Comparison of ENCODE assay signal across 10 mouse cellular contexts in genomic region chr9:44690641-44691040, GRCm38 (mm10). TPM values are rescaled to one million over a fixed set of nuclear protein-coding genes. Genes with fewer than 3 reads are reported as not detected.
DNase-seq lines count a peak whose midpoint lies in the region; ATAC-seq and TF ChIP-seq lines count a peak whose summit lies in the region.
"Had no signal": no experiment of that assay in that cellular context is flagged by ENCODE, and none has a peak within 500 bp of the region (broad histone marks: within the 10 kb centered on the region; RNA-seq: fewer than 3 reads in every experiment).

No protein-coding gene starts in this region.

- no peak overlapping the region for H3K9ac ChIP-seq in forebrain, embryonic 13.5 days
- no peak overlapping the region for H3K9ac ChIP-seq in forebrain, embryonic 11.5 days (ENCODE audit: low read length)
- no peak overlapping the region for H3K9ac ChIP-seq in liver, embryonic 13.5 days

- H3K27me3 ChIP-seq in forebrain, embryonic 13.5 days: no peaks in the 10 kb centered on the region
- no peaks in the 10 kb centered on the region for H3K27me3 ChIP-seq in forebrain, embryonic 11.5 days (ENCODE audit: control insufficient read depth, insufficient read depth, low read length)
- H3K27me3 ChIP-seq in spleen, adult 2 months (ENCODE audit: control insufficient read depth, insufficient read depth, low read length): no peaks in the 10 kb centered on the region
- H3K27me3 ChIP-seq in liver, embryonic 13.5 days: no peaks in the 10 kb centered on the region

- H3K4me1 ChIP-seq in forebrain, embryonic 13.5 days: peaks cover 39% of the 10 kb centered on the region
- peaks cover 6% of the 10 kb centered on the region; the same call in 1 of the 2 replicates for H3K4me1 ChIP-seq in forebrain, embryonic 11.5 days (replicated peaks; ENCODE audit: control insufficient read depth, insufficient read depth, low read length)
- H3K4me1 ChIP-seq in spleen, adult 2 months (ENCODE audit: control insufficient read depth, insufficient read depth, insufficient read length): peaks cover 6% of the 10 kb centered on the region; the same call in 1 of the 2 replicates
- H3K4me1 ChIP-seq in liver, embryonic 13.5 days (replicated peaks): peaks cover 19% of the 10 kb centered on the region

- TF ChIP-seq POLR2A in spleen, adult 2 months (IDR thresholded peaks at IDR 0.05; ENCODE audit: low read depth, low read length): no peak

- DNase-seq in forebrain, embryonic 11.5 days (ENCODE audit: low spot score): no peak
- peak; percentile 27 to 40 for DNase-seq in spleen, adult 2 months (ENCODE audit: low read depth in 1 of 2, low spot score in 2 of 2)
- DNase-seq in spleen, adult 12 weeks (ENCODE audit: low spot score): no peak
- no peak for DNase-seq in liver, embryonic 13.5 days
- DNase-seq in layer of hippocampus, adult 9-10 months (ENCODE audit: low spot score): no peak
- DNase-seq in cerebellum, adult 18-20 months: no peak
- no peak for DNase-seq in adrenal gland, postnatal 4 days (ENCODE audit: low spot score in 2 of 2)

- WGBS in forebrain, embryonic 13.5 days: 49% methylated on average over 7 of the region's 7 CpGs
- 51% methylated on average over 7 of the region's 7 CpGs for WGBS in forebrain, embryonic 11.5 days
- 19% methylated on average over 7 of the region's 7 CpGs for WGBS in spleen, adult 2 months
- 22% methylated on average over 7 of the region's 7 CpGs for WGBS in liver, embryonic 13.5 days (ENCODE audit: insufficient replicate concordance)

- no peak overlapping the region for H3K4me3 ChIP-seq in forebrain, embryonic 13.5 days
- H3K4me3 ChIP-seq in forebrain, embryonic 11.5 days (ENCODE audit: low read depth, low read length): no peak overlapping the region
- H3K4me3 ChIP-seq in spleen, adult 2 months (ENCODE audit: extremely low read depth, insufficient read depth, insufficient read length): no peak overlapping the region
- no peak overlapping the region for H3K4me3 ChIP-seq in liver, embryonic 13.5 days (replicated peaks)

- peaks cover 79% of the 10 kb centered on the region for H3K36me3 ChIP-seq in forebrain, embryonic 13.5 days (ENCODE audit: poor library complexity, severe bottlenecking)
- peaks cover 5% of the 10 kb centered on the region; the same call in 1 of the 2 replicates for H3K36me3 ChIP-seq in forebrain, embryonic 11.5 days (ENCODE audit: control insufficient read depth, insufficient read depth, low read length)
- H3K36me3 ChIP-seq in spleen, adult 2 months (ENCODE audit: control insufficient read depth, insufficient read depth, low read length): no peaks in the 10 kb centered on the region
- 0 out of 2 replicates have a peak, but pooled peaks cover 7% of the 10 kb centered on the region for H3K36me3 ChIP-seq in liver, embryonic 13.5 days

- H3K4me2 ChIP-seq in forebrain, embryonic 13.5 days: no peak overlapping the region
- H3K4me2 ChIP-seq in forebrain, embryonic 11.5 days (ENCODE audit: low read depth, low read length, severe bottlenecking): no peak overlapping the region
- no peak overlapping the region for H3K4me2 ChIP-seq in liver, embryonic 13.5 days

- ATAC-seq in forebrain, embryonic 13.5 days: no peak
- ATAC-seq in forebrain, embryonic 11.5 days (replicated peaks; ENCODE audit: low FRiP score): no peak
- ATAC-seq in liver, embryonic 13.5 days (ENCODE audit: low read depth): peak; percentile 30; the same call in 1 of the 2 replicates

- H3K9me3 ChIP-seq in forebrain, embryonic 13.5 days (replicated peaks): no peaks in the 10 kb centered on the region
- no peaks in the 10 kb centered on the region for H3K9me3 ChIP-seq in forebrain, embryonic 11.5 days (ENCODE audit: control insufficient read depth, low read length)
- H3K9me3 ChIP-seq in liver, embryonic 13.5 days (replicated peaks): no peaks in the 10 kb centered on the region

- peak overlapping the region; percentile 82; the same call in 1 of the 2 replicates for H3K27ac ChIP-seq in forebrain, embryonic 13.5 days
- no peak overlapping the region for H3K27ac ChIP-seq in forebrain, embryonic 11.5 days (ENCODE audit: low read depth, low read length)
- H3K27ac ChIP-seq in spleen, adult 2 months (ENCODE audit: insufficient read depth, low read length): no peak overlapping the region
- H3K27ac ChIP-seq in liver, embryonic 13.5 days: no peak overlapping the region

- TF ChIP-seq CTCF in spleen, adult 2 months (IDR thresholded peaks at IDR 0.05; ENCODE audit: extremely low read depth, insufficient read depth, insufficient read length, insufficient replicate concordance): no peak

RNA-seq across cellular contexts. Expression of gene Treh, which starts 17.6 kb away (rescaled TPM):
- not detected in 2 replicates for polyA plus RNA-seq in forebrain, embryonic 13.5 days (2015; fragmentation: Nextera tagmentation; extraction: Ambion mirVana)
- polyA plus RNA-seq in forebrain, embryonic 11.5 days (2014; fragmentation: Nextera tagmentation; extraction: Ambion mirVana): not detected in 2 replicates
- polyA plus RNA-seq in spleen, adult 2 months (2012; rRNA removed): not detected in 2 replicates
- not detected in 2 replicates for polyA plus RNA-seq in liver, embryonic 13.5 days (2015; fragmentation: Nextera tagmentation; extraction: Ambion mirVana)
- total RNA-seq in adrenal gland, postnatal 4 days (2021): not detected
- total RNA-seq: ES-E14 had no signal
- polyA plus RNA-seq: limb, embryonic 11.5 days had no signal

RNA-seq across cellular contexts. Expression of gene Phldb1, which starts 44.4 kb away (rescaled TPM):
- polyA plus RNA-seq in forebrain, embryonic 13.5 days (2015; fragmentation: Nextera tagmentation; extraction: Ambion mirVana): 36.4 and 40.9 TPM in 2 replicates
- 43.5 and 46.0 TPM in 2 replicates for polyA plus RNA-seq in forebrain, embryonic 11.5 days (2014; fragmentation: Nextera tagmentation; extraction: Ambion mirVana)
- 12.3 and 16.0 TPM in 2 replicates for polyA plus RNA-seq in spleen, adult 2 months (2012; rRNA removed)
- 2.1 and 3.2 TPM in 2 replicates for polyA plus RNA-seq in liver, embryonic 13.5 days (2015; fragmentation: Nextera tagmentation; extraction: Ambion mirVana)
- 10 to 100 TPM; 58.5 to 76.1 TPM for total RNA-seq in adrenal gland, postnatal 4 days (2021)

Comparison
In these comparisons a context has a peak if more than half of its experiments do, and no peak if none do; other contexts are left out.
1. DNase-seq: peak in spleen, adult 2 months (2 of 2); none in forebrain, embryonic 11.5 days (single experiment), spleen, adult 12 weeks (single experiment), liver, embryonic 13.5 days (single experiment), layer of hippocampus, adult 9-10 months (single experiment), cerebellum, adult 18-20 months (0 of 2) and adrenal gland, postnatal 4 days (0 of 2).